Mouse (Mus musculus) G1E (cell line): ENCODE measurements around the gene Gm3415.
"Not testable (repeated sequence)": the region's sequence is repeated elsewhere in the genome, so short reads cannot be mapped to it uniquely, and the experiment has no call there.

Experiments used
- CTCF ChIP-seq: IDR thresholded peaks from 2 replicates; pipeline ENCODE4 v1.5.1; 2012; ENCODE audit warnings: low read depth, low read length, inconsistent platforms, mixed read lengths
- GATA1 ChIP-seq: IDR thresholded peaks from 2 replicates; pipeline ENCODE4 v1.6.1; 2012; ENCODE audit warnings: borderline replicate concordance, low read length, inconsistent platforms, mixed read lengths
- GATA2 ChIP-seq: IDR thresholded peaks from 2 replicates; pipeline ENCODE4 v1.6.1; 2012; ENCODE audit warnings: low read depth, low read length, inconsistent platforms, borderline replicate concordance
- POLR2AphosphoS5 ChIP-seq: IDR thresholded peaks from 2 replicates; pipeline ENCODE4 v1.6.1; 2012; ENCODE audit warnings: low read depth, low read length, inconsistent platforms; ENCODE audit not compliant: insufficient replicate concordance

GRCm38 (mm10) chr5:146513823-146514222 is 42.1 kb upstream of the Gm3415 start, which contains the start of gene Gm3402:
- TF ChIP-seq GATA2, GATA1, CTCF, POLR2AphosphoS5: not testable (repeated sequence)
